Mouse (Mus musculus) liver, adult 2 months (tissue): Measurements from ENCODE around the gene Macrod1.

Experiments used
- CTCF ChIP-seq: fragments of 200-500 bp; IDR thresholded peaks from 2 replicates; pipeline ENCODE4 v1.5.1; 2011; ENCODE audit warnings: low read depth, low read length, control low read depth
- POLR2A ChIP-seq: fragments of 200-500 bp; IDR thresholded peaks from 2 replicates; pipeline ENCODE4 v1.6.1; 2011; ENCODE audit warnings: low read length, control low read depth; ENCODE audit not compliant: insufficient read depth; ENCODE audit errors: extremely low read depth

GRCm38 (mm10) chr19:7108114-7108905, 51.7 kb downstream of the Macrod1 start:
- TF ChIP-seq POLR2A (no peak), CTCF (peak; percentile 69)
